Mouse (Mus musculus): ENCODE results near the gene Cyb561d2. TPM values are rescaled to one million over a fixed set of nuclear protein-coding genes. Genes with fewer than 3 reads are reported as not detected.
A peak's percentile ranks its signal among the peaks of the same experiment; 100 is the strongest.

The Cyb561d2 gene
- total and polyA plus RNA-seq, 3 experiments: 37.8 to 38.1 TPM; not detected in 1

- TF ChIP-seq TAL1 (IDR thresholded peaks at IDR 0.05; ENCODE audit: low read length): no peak
- no peak; the same call in 1 of the 2 replicates for TF ChIP-seq CHD1 (IDR thresholded peaks at IDR 0.05; ENCODE audit: low read depth, low read length)
- TF ChIP-seq ELF1 (IDR thresholded peaks at IDR 0.05; ENCODE audit: low read depth, low read length): peak; percentile 84
- TF ChIP-seq MAFK (IDR thresholded peaks at IDR 0.05; ENCODE audit: borderline replicate concordance, low read depth, low read length): no peak
- no peak for TF ChIP-seq ZNF384 (IDR thresholded peaks at IDR 0.05; ENCODE audit: low read depth, low read length)
- peak; percentile 81 for TF ChIP-seq NRF1 (IDR thresholded peaks at IDR 0.05; ENCODE audit: insufficient read depth, low read depth, low read length, poor library complexity, severe bottlenecking)
- TF ChIP-seq MXI1 (IDR thresholded peaks at IDR 0.05; ENCODE audit: low read depth, low read length): peak; percentile 85
- no peak for TF ChIP-seq ZC3H11A (IDR thresholded peaks at IDR 0.05; ENCODE audit: low read depth, low read length)
- no peak for TF ChIP-seq JUND (IDR thresholded peaks at IDR 0.05; ENCODE audit: low read depth, low read length)
- no peak for TF ChIP-seq MEF2A (IDR thresholded peaks at IDR 0.05; ENCODE audit: extremely low read depth, insufficient replicate concordance, low read depth, low read length, poor library complexity, severe bottlenecking)
- peak; percentile 91 for TF ChIP-seq MYB (IDR thresholded peaks at IDR 0.05; ENCODE audit: low read depth, low read length)
- TF ChIP-seq RAD21 (IDR thresholded peaks at IDR 0.05; ENCODE audit: low read depth, low read length): no peak
- peak; percentile 93 for TF ChIP-seq POLR2A (IDR thresholded peaks at IDR 0.05; ENCODE audit: control insufficient read depth in 1 of 2, insufficient read depth in 1 of 2, low read depth in 1 of 2, low read length in 2 of 2, poor library complexity in 1 of 2)
- peak; percentile 67; the same call in 1 of the 2 replicates for TF ChIP-seq TBP (IDR thresholded peaks at IDR 0.05; ENCODE audit: low read depth, low read length)
- no peak for TF ChIP-seq GABPA (IDR thresholded peaks at IDR 0.05; ENCODE audit: low read depth, low read length)
- no peak for TF ChIP-seq KAT2A (conservative IDR thresholded peaks at IDR 0.05; ENCODE audit: low read depth, low read length)
- TF ChIP-seq CHD2 (IDR thresholded peaks at IDR 0.05; ENCODE audit: low read length): no peak
- TF ChIP-seq POLR2AphosphoS5 (IDR thresholded peaks at IDR 0.05; ENCODE audit: borderline replicate concordance, low read depth, low read length): 0 out of 2 replicates have a peak, but pooled peaks have one; percentile 49
- peak; percentile 0; the same call in 1 of the 2 replicates for TF ChIP-seq RCOR1 (IDR thresholded peaks at IDR 0.05; ENCODE audit: low read depth, low read length)
- peak; percentile 77; the same call in 1 of the 2 replicates for TF ChIP-seq ZMIZ1 (IDR thresholded peaks at IDR 0.05; ENCODE audit: low read depth, low read length)
- TF ChIP-seq MAX (IDR thresholded peaks at IDR 0.05; ENCODE audit: low read length): peak; percentile 85
Observed at GRCm38 (mm10) chr9:107554319-107554825, 12.4 kb upstream of the Cyb561d2 start (continued).

GRCm38 (mm10) chr9:107553541-107554318, 11.7 kb upstream of the Cyb561d2 start:
- 0 out of 2 replicates have a peak, but pooled peaks have one; percentile 8 for TF ChIP-seq MAZ (IDR thresholded peaks at IDR 0.05; ENCODE audit: low read depth, low read length)
- no peak for TF ChIP-seq EP300 (IDR thresholded peaks at IDR 0.05; ENCODE audit: low read depth in 1 of 2, low read length in 2 of 2)
- TF ChIP-seq RCOR1 (IDR thresholded peaks at IDR 0.05; ENCODE audit: low read depth, low read length): peak; percentile 20; the same call in 1 of the 2 replicates
- H3K4me3 ChIP-seq (ENCODE audit: control insufficient read depth in 1 of 2, insufficient read depth in 1 of 2, low read depth in 2 of 2, low read length in 2 of 2): peak overlapping the region; percentile 65 to 82
- H3K27ac ChIP-seq (ENCODE audit: control insufficient read depth, low read depth, low read length): peak overlapping the region; percentile 66
- DNase-seq (ENCODE audit: low read depth, low spot score): peak; percentile 68
- H3K9ac ChIP-seq (ENCODE audit: control insufficient read depth, low read depth, low read length, poor library complexity, severe bottlenecking): peak overlapping the region; percentile 85
- H3K79me2 ChIP-seq (ENCODE audit: control insufficient read depth, insufficient read depth, low read length, poor library complexity): peaks cover 35% of the 10 kb centered on the region
- H3K9me3 ChIP-seq (replicated peaks; ENCODE audit: insufficient read depth, low read length): no peaks in the 10 kb centered on the region
- H3K4me1 ChIP-seq (ENCODE audit: control insufficient read depth in 1 of 2, insufficient read depth in 2 of 2, low read length in 2 of 2): peaks cover 10 to 33% of the 10 kb centered on the region in 2 experiments
- peaks cover 3 to 29% of the 10 kb centered on the region in 2 experiments; a peak in 3 of 4 replicates for H3K36me3 ChIP-seq (ENCODE audit: control insufficient read depth in 1 of 2, insufficient read depth in 2 of 2, low read length in 2 of 2)
- H3K27me3 ChIP-seq (ENCODE audit: control insufficient read depth in 1 of 2, insufficient read depth in 2 of 2, low read length in 2 of 2): no peaks in the 10 kb centered on the region

Measured in MEL (cell line).